Mouse (Mus musculus) hindbrain, embryonic 10.5 days (tissue): ENCODE data around the gene Spsb2. TPM values are rescaled to one million over a fixed set of nuclear protein-coding genes. Genes with fewer than 3 reads are reported as not detected.
"Not testable (repeated sequence)": the region's sequence is repeated elsewhere in the genome, so short reads cannot be mapped to it uniquely, and the experiment has no call there.

Experiments used
- DNase-seq: peaks from one replicate; pipeline ENCODE4 v3.0.0-alpha.2; 2017; ENCODE audit warnings: low spot score
- H3K27ac ChIP-seq: fragments of 300-500 bp; sonication (generic); 2 replicates; pipeline ENCODE4 v1.5.1; 2016; ENCODE audit warnings: mild to moderate bottlenecking, moderate library complexity
- H3K27me3 ChIP-seq: fragments of 300-500 bp; sonication (generic); 2 replicates; pipeline ENCODE4 v1.6.1; 2016; ENCODE audit warnings: mild to moderate bottlenecking; ENCODE audit not compliant: poor library complexity, insufficient read depth, severe bottlenecking
- H3K36me3 ChIP-seq: fragments of 300-500 bp; sonication (generic); 2 replicates; pipeline ENCODE4 v1.6.1; 2016; ENCODE audit warnings: mild to moderate bottlenecking, moderate library complexity
- H3K4me1 ChIP-seq: fragments of 300-500 bp; sonication (generic); replicated peaks from 2 replicates; pipeline ENCODE4 v1.6.1; 2016; ENCODE audit warnings: mild to moderate bottlenecking
- H3K4me3 ChIP-seq: fragments of 300-500 bp; sonication (generic); 2 replicates; pipeline ENCODE4 v1.5.1; 2016; ENCODE audit warnings: mild to moderate bottlenecking, moderate library complexity
- H3K9me3 ChIP-seq: fragments of 300-500 bp; sonication (generic); 2 replicates; pipeline ENCODE4 v1.6.1; 2016; ENCODE audit warnings: mild to moderate bottlenecking, moderate library complexity
- whole genome bisulfite sequencing: fragments of 180-500 bp; shearing (Covaris S2); methylation state at CpG from one replicate; pipeline ENCODE4 v1.1.7; 2016; 5-methylcytosine and 5-hydroxymethylcytosine counted together
- polyA plus RNA-seq: library from polyadenylated mRNA; unstranded; fragments of >200 nt; fragmentation: Nextera tagmentation; extraction: Ambion mirVana; gene quantifications from 2 replicates; pipeline ENCODE4 v1.2.1, GENCODE M21; 2016

The Spsb2 gene
- polyA plus RNA-seq, 1 experiment from 2014 or later, result 8.7 TPM

DNA sequence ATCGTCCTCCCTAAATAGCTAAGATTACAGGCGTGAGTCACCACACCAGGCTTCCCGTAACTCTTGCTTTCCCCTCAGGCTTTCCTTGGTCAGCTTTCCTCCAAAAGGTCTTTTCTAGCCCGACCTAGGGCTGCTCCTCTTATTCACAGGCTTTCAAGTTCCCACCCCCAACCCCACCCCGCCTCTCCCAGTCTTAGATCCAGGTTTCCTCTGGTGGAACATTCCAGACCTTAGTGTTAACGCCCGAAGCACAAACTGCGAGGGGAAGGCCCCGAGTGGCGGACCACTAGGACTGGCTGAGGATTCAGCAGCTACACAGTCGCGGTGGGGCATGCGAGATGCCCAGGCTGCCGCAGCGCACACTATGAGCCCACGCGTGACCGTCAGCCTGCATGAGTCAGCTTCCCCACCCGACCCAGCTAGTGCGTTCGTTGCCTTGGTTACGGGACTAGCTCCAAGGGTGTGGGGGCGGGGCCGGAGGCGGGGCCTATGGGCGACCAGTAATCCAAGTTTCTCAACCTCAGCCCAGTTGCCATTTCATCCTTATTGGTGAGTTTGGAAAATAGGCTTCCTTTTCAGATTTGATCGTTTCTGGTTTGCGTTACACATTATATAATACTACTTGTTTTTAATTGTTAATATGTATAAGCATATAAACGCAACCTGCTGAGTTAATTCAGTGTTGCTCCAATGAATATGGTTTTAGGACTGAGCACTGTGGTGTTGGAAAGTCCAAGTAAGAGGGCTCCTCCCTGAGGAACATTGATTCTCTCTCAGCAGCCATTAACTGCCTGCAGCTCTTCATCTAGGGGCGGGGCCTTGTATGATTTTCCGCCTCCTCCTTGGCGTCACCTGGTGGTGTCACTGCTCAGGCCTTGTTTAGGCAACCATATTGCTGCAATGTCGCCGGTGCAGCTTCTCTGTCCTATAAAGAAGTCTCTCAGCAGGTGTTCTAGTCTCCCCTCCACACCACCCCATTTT lies 2.8 kb upstream of the Spsb2 start:
- H3K27me3 ChIP-seq, result no peaks in the 10 kb centered on the region
- DNase-seq, result peak; percentile 93
- H3K4me1 ChIP-seq, result peaks cover 48% of the 10 kb centered on the region
- peaks cover 7% of the 10 kb centered on the region for H3K36me3 ChIP-seq
- WGBS, result 3% methylated on average over 34 of the region's 34 CpGs
- H3K27ac ChIP-seq, result peak overlapping the region; percentile 91
- H3K9me3 ChIP-seq, result no peaks in the 10 kb centered on the region
- H3K4me3 ChIP-seq, result peak overlapping the region; percentile 58

DNA sequence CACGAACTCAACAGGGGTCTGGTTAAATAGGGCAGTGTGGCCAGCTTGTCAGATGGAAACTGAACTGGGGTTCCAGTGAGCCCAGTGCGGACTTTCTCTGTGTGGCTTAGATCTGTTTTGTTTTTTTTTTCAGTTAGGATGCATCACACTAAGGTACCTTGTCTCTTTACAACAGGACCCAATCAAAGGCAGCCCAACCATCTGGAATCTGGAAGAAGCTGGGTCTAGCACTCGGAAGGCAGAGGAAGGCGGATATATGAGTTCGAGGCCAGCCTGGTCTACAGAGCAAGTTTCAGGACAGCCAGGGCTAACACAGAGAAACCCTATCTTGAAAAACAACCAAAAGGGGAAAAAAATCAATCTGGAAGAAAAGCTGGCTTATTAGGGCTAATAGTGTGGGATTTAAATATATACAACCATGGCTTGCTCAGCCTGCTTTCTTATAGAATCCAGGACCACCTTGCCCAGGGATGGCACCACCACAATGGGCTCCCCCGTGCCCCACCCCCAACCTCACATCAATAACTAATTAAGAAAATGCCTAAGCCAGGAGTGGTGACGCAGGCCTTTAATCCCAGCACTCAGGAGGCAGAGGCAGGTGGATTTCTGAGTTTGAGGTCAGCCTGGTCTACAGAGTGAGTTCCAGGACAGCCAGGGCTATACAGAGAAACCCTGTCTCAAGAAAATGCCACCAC lies 1.9 kb upstream of the Spsb2 start:
- Histone ChIP-seq H3K36me3 (peaks cover 16% of the 10 kb centered on the region), H3K9me3 (no peaks in the 10 kb centered on the region), H3K4me1 (peaks cover 51% of the 10 kb centered on the region), H3K4me3 (peak overlapping the region; percentile 58), H3K27me3 (no peaks in the 10 kb centered on the region), H3K27ac (peak overlapping the region; percentile 91)
- 77% methylated on average over 7 of the region's 7 CpGs for WGBS
- DNase-seq, result no peak

DNA sequence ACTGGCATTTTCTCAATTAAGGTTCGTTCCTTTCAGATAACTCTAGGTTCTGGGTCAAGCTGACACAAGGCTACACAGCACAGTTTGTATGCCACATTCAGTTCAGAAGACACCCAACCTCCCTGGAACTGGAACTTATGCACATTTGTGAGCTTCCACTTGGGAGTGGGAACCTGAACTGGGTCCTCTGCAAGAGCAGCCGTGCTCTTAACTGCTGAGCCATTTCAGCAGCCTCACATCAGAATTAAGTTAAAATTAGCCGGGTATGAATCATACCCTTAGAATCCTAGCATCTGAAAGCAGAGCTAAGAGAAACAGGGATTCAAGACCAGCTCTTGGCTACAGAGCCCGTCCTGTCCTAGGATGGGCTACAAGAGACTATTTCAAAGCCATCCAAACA lies 1.1 kb upstream of the Spsb2 start:
- DNase-seq, result no peak
- H3K27me3 ChIP-seq, result no peaks in the 10 kb centered on the region
- no peaks in the 10 kb centered on the region for H3K9me3 ChIP-seq
- no peak overlapping the region for H3K4me3 ChIP-seq
- WGBS, result 90% methylated on average over 4 of the region's 4 CpGs
- peaks cover 59% of the 10 kb centered on the region for H3K4me1 ChIP-seq
- peaks cover 24% of the 10 kb centered on the region for H3K36me3 ChIP-seq
- no peak overlapping the region for H3K27ac ChIP-seq

DNA sequence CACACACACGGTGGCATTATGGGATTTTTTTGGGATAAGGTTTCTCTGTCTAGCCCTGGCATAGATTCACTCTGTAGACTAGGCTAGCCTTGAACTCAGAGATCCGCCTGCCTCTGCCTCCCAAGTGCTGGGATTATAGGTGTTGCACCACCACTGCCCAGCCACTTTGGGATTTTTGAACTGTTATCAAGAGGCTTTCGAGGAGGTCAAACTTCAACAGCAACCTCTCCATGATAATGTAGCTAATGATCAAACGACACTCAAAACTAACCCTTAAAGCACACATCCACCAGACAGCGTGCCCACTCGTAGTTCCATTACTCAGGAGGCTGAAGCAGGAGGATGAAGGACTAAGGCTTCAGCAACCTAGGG lies 489 bp upstream of the Spsb2 start:
- WGBS, result 88% methylated on average over 6 of the region's 6 CpGs
- Histone ChIP-seq H3K36me3 (peaks cover 29% of the 10 kb centered on the region), H3K4me3 (peak overlapping the region; percentile 69), H3K9me3 (no peaks in the 10 kb centered on the region), H3K27ac (peak overlapping the region; percentile 90), H3K27me3 (no peaks in the 10 kb centered on the region), H3K4me1 (peaks cover 65% of the 10 kb centered on the region)
- DNase-seq, result no peak

DNA sequence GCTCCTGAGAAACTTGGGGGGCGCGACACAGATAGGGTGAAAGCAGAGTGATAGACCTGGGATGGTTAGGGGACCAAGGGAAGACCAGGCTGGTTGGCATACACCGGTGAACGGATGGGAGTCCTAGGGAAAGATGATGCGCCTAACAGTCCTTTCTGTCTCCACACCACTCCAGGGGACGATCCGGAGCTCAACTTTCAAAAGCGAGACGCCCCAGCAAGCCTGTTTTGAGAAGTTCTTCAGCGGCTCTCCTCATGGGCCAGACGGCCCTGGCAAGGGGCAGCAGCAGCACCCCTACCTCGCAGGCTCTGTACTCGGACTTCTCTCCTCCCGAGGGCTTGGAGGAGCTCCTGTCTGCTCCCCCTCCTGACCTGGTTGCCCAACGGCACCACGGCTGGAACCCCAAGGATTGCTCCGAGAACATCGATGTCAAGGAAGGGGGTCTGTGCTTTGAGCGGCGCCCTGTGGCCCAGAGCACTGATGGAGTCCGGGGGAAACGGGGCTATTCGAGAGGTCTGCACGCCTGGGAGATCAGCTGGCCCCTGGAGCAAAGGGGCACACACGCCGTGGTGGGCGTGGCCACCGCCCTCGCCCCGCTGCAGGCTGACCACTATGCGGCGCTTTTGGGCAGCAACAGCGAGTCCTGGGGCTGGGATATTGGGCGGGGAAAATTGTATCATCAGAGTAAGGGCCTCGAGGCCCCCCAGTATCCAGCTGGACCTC lies 752 bp downstream of the Spsb2 start:
- H3K4me1 ChIP-seq, result peaks cover 73% of the 10 kb centered on the region
- peak overlapping the region; percentile 69 for H3K4me3 ChIP-seq
- under 1% methylated on average over 35 of the region's 35 CpGs for WGBS
- H3K36me3 ChIP-seq, result peaks cover 29% of the 10 kb centered on the region
- H3K27me3 ChIP-seq, result no peaks in the 10 kb centered on the region
- H3K27ac ChIP-seq, result peak overlapping the region; percentile 90
- DNase-seq, result peak; percentile 87
- no peaks in the 10 kb centered on the region for H3K9me3 ChIP-seq

DNA sequence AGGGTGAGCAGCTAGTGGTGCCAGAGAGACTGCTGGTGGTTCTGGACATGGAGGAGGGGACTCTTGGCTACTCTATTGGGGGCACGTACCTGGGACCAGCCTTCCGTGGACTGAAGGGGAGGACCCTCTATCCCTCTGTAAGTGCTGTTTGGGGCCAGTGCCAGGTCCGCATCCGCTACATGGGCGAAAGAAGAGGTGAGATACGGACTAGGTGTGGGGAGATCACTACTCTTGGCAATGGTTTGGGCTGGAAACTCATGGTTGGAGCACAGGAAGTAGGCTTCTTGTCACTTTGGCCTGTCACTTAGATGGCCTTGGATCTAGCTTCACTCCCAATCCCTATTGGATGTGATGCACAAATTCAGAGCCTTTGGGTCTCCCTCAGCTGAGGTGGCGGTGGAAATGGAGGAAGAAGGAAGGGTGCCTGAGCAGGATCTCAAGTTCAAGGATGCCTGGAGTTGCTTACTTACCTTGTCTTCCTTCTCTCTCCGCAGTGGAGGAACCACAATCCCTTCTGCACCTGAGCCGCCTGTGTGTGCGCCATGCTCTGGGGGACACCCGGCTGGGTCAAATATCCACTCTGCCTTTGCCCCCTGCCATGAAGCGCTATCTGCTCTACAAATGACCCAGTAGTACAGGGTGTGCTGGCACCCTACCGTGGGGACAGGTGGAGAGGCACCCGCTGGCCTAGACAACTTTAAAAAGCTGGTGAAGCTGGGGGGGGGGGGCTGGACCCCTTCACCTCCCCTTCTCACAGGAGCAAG lies 1.5 kb downstream of the Spsb2 start:
- Histone ChIP-seq H3K36me3 (peaks cover 29% of the 10 kb centered on the region), H3K4me3 (peak overlapping the region; percentile 69), H3K27me3 (no peaks in the 10 kb centered on the region), H3K9me3 (no peaks in the 10 kb centered on the region), H3K4me1 (peaks cover 80% of the 10 kb centered on the region), H3K27ac (peak overlapping the region; percentile 90)
- 41% methylated on average over 14 of the region's 14 CpGs for WGBS
- DNase-seq, result no peak

DNA sequence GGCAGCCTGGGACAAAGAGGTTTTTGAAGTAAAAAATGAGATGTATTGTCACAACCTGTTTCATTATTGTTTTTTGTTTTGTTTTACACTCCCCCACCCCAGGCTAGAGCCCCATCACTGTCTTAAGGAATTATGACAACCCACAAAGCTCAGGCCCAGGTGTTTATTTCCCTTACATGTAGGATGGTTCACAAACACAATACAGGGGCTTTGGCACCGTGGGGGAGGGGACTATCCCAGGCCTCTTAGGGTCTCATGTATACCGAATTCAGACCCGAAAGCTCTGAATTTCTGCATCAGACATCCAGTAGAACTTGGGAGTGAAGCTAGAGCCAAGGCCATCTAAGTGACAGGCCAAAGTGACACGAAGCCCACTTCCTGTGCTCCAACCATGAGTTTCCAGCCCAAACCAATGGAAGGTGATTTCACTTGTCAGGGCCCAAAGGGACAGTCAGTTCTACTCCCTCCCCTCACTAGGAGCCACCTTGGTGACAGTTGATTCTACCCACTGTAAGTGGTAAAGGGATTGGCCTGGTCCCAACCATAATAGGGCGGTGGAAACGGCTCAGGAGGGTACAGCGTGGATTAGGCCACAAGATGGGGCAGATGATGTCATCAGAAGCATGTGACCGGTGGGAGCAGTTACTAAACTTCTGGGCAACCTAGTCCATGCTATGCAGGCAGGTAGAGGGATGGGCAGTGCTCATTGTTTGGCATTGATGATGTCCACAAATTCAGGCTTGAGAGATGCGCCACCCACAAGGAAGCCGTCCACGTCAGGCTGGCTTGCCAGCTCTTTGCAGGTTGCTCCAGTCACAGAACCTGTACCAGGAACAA lies 2.3 kb downstream of the Spsb2 start:
- not testable (repeated sequence) for DNase-seq, H3K27me3 ChIP-seq, H3K27ac ChIP-seq, H3K4me3 ChIP-seq, H3K9me3 ChIP-seq
- WGBS, result 90% methylated on average over 11 of the region's 11 CpGs
- Histone ChIP-seq H3K4me1 (peaks cover 79% of the 10 kb centered on the region), H3K36me3 (peaks cover 38% of the 10 kb centered on the region)

DNA sequence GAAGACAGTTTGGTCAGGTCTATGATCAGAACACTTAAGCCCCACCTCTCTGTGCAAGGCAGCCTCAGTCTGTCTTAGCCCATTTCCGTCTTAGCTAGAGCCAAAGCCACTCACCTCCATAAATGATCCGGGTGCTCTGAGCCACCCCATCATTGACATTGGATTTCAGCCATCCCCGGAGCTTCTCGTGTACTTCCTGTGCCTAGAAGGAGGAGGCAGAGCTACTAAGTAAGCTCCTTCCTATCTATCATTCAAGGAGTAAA lies 2.9 kb downstream of the Spsb2 start:
- H3K9me3 ChIP-seq, result no peaks in the 10 kb centered on the region
- no peak overlapping the region for H3K4me3 ChIP-seq
- no peaks in the 10 kb centered on the region for H3K27me3 ChIP-seq
- H3K36me3 ChIP-seq, result peaks cover 43% of the 10 kb centered on the region
- no peak for DNase-seq
- H3K27ac ChIP-seq, result no peak overlapping the region
- peaks cover 74% of the 10 kb centered on the region for H3K4me1 ChIP-seq
- 92% methylated on average over 4 of the region's 4 CpGs for WGBS

DNA sequence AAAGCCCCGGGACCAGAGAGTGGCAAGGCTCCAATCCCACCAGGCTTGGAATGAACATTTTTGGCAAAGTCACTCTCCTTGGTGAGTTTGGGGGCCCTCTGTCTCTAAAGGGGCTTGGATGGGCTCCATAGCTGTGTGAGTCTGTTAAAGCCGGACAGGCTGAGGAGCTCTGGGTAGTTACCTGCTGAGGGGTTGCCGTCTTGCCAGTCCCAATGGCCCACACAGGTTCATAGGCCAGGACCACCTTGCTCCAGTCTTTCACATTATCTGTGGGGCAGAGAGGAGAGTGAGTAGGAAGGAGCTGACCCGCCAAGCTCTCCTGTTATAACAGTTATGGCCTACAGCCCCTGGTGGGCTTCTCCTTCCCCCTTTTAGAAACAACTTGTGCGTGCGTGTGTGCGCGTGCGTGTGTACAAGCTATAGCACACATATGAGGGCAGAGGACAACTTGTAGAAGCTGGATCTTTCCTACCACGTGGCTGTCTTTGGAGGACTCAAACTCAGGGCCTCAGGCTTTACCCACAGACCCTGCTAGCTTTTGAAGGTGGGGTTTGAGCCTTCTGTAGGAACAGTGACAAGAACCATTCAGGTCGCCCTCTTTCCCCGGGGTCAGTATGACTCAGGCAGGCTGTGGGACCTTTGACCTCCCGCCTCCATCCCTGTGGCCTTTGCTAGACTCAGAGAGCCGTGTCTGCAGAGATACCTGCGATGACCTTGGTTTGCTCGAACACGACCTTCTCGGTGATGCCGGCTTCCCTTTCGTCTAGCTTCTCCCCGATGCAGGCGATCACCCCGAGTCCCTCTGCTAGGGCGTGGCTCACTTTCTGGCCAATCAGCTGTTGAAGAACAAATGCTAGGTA lies 3.5 kb downstream of the Spsb2 start:
- no peak for DNase-seq
- H3K27ac ChIP-seq, result peak overlapping the region; percentile 98
- H3K4me1 ChIP-seq, result peaks cover 69% of the 10 kb centered on the region
- H3K9me3 ChIP-seq, result no peaks in the 10 kb centered on the region
- H3K27me3 ChIP-seq, result no peaks in the 10 kb centered on the region
- peaks cover 49% of the 10 kb centered on the region for H3K36me3 ChIP-seq
- H3K4me3 ChIP-seq, result peak overlapping the region; percentile 92
- WGBS, result 82% methylated on average over 24 of the region's 24 CpGs

DNA sequence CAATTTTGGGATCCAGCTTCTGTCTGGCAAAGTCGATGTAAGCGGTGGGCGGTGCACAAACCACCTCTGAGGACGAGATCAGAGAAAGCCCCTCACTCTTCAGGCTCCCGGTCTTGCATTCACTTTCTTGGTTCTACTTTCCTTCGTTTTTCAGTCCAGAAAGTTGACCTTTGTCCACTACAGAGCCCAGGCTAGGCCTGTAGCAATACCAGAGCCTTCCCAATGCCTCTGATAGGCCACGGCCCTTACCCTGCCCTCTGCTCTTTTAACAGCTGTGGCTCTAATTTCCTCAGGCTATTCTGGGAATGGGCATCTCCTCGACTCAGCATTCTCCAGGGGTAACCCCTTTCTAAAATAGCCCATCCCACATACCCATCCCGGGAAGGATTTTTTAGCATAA lies 4.4 kb downstream of the Spsb2 start:
- WGBS, result 25% methylated on average over 9 of the region's 9 CpGs
- Histone ChIP-seq H3K4me3 (peak overlapping the region; percentile 92), H3K36me3 (peaks cover 58% of the 10 kb centered on the region), H3K27me3 (no peaks in the 10 kb centered on the region), H3K27ac (peak overlapping the region; percentile 98), H3K4me1 (peaks cover 68% of the 10 kb centered on the region), H3K9me3 (no peaks in the 10 kb centered on the region)
- no peak for DNase-seq

DNA sequence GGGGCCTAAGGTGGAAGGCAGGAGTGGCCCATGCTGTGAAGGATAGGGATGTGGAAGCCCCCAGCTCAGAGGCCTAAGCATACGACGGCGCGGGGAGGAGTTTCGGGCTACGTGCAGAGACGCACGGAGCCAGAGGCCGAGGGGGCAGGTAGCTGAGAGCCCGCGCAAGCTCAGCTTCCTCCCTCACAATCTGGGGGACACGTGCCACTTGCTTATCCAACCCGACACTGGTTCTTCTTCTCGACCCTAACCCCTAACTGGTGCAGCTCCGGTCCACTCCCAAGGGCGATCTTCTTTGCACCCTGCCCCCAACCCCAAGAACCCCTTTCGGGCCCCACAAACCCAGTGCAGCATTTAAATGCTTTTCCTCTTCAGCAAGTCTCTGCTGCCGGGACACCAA lies 5.0 kb downstream of the Spsb2 start:
- Histone ChIP-seq H3K36me3 (peaks cover 65% of the 10 kb centered on the region), H3K27me3 (no peaks in the 10 kb centered on the region), H3K4me1 (peaks cover 61% of the 10 kb centered on the region)

More for the DNA sequence above, 5.0 kb downstream of the Spsb2 start:
- 1% methylated on average over 18 of the region's 18 CpGs for WGBS
- Histone ChIP-seq H3K27ac (peak overlapping the region; percentile 98), H3K9me3 (no peaks in the 10 kb centered on the region), H3K4me3 (peak overlapping the region; percentile 92)
- peak; percentile 76 for DNase-seq
